Mouse (Mus musculus) MEL (cell line): Measurements from ENCODE around the gene Amhr2.

Experiments
- CTCF ChIP-seq, 3 experiments: IDR thresholded peaks in 2 of 3; conservative IDR thresholded peaks in 1 of 3; 2 replicates each; pipeline ENCODE4 v1.5.1; 2011 to 2012; ENCODE audit warnings: low read length in 3 of 3, low read depth in 2 of 3, mild to moderate bottlenecking in 2 of 3, improper control_type of control experiment in 1 of 3, inconsistent platforms in 1 of 3, mixed read lengths in 1 of 3, moderate library complexity in 1 of 3; ENCODE audit not compliant: control insufficient read depth in 1 of 3, insufficient read depth in 1 of 3, poor library complexity in 1 of 3, severe bottlenecking in 1 of 3
- ELF1 ChIP-seq: IDR thresholded peaks from 2 replicates; pipeline ENCODE4 v1.6.1; 2014; ENCODE audit warnings: low read depth, mild to moderate bottlenecking, inconsistent platforms, low read length, improper control_type of control experiment, moderate library complexity
- EP300 ChIP-seq, 2 experiments: IDR thresholded peaks; 2 replicates each; pipeline ENCODE4 v1.6.1; 2011; ENCODE audit warnings: improper control_type of control experiment in 2 of 2, low read length in 2 of 2, low read depth in 1 of 2, mild to moderate bottlenecking in 1 of 2
- HCFC1 ChIP-seq: IDR thresholded peaks from 2 replicates; pipeline ENCODE4 v1.6.1; 2012; ENCODE audit warnings: low read depth, mild to moderate bottlenecking, inconsistent platforms, low read length, improper control_type of control experiment, moderate library complexity
- POLR2A ChIP-seq, 2 experiments: IDR thresholded peaks; 2 replicates each; pipeline ENCODE4 v1.6.1; 2011 to 2012; ENCODE audit warnings: low read length in 2 of 2, mild to moderate bottlenecking in 2 of 2, control low read depth in 1 of 2, improper control_type of control experiment in 1 of 2, low read depth in 1 of 2, moderate library complexity in 1 of 2; ENCODE audit not compliant: control insufficient read depth in 1 of 2, insufficient read depth in 1 of 2, poor library complexity in 1 of 2
- TAL1 ChIP-seq: IDR thresholded peaks from 2 replicates; pipeline ENCODE4 v1.6.1; 2012; ENCODE audit warnings: mild to moderate bottlenecking, inconsistent platforms, low read length, moderate library complexity, mixed read lengths
- UBTF ChIP-seq: IDR thresholded peaks from 2 replicates; pipeline ENCODE4 v1.6.1; 2012; ENCODE audit warnings: low read depth, mild to moderate bottlenecking, inconsistent platforms, low read length, improper control_type of control experiment, moderate library complexity, borderline replicate concordance; ENCODE audit not compliant: insufficient read depth
- ZMIZ1 ChIP-seq: IDR thresholded peaks from 2 replicates; pipeline ENCODE4 v1.6.1; 2012; ENCODE audit warnings: low read depth, mild to moderate bottlenecking, inconsistent platforms, low read length, improper control_type of control experiment, moderate library complexity
- ZNF384 ChIP-seq: IDR thresholded peaks from 2 replicates; pipeline ENCODE4 v1.6.1; 2012; ENCODE audit warnings: low read depth, mild to moderate bottlenecking, inconsistent platforms, low read length, improper control_type of control experiment

- TF ChIP-seq CTCF (IDR thresholded peaks at IDR 0.05 in 2 of 3, conservative IDR thresholded peaks at IDR 0.05 in 1 of 3; ENCODE audit: control insufficient read depth in 1 of 3, insufficient read depth in 1 of 3, low read depth in 2 of 3, low read length in 3 of 3, poor library complexity in 1 of 3, severe bottlenecking in 1 of 3) (no peak), HCFC1 (no peak), ZMIZ1 (no peak), EP300 (IDR thresholded peaks at IDR 0.05; ENCODE audit: low read depth in 1 of 2, low read length in 2 of 2) (0 out of 4 replicates have a peak, but pooled peaks of 1 of the 2 experiments have one; percentile 27), POLR2A (IDR thresholded peaks at IDR 0.05; ENCODE audit: control insufficient read depth in 1 of 2, insufficient read depth in 1 of 2, low read depth in 1 of 2, low read length in 2 of 2, poor library complexity in 1 of 2) (no peak), TAL1 (peak; percentile 59), UBTF (no peak), ELF1 (no peak), ZNF384 (no peak)
These were observed 36.5 kb upstream of the Amhr2 start for GRCm38 (mm10) chr15:102408558-102409130.
